Mouse (Mus musculus) lung, adult 2 months (tissue): Measurements from ENCODE around the gene Fras1.

Source experiments
- CTCF ChIP-seq: fragments of 200-500 bp; IDR thresholded peaks from 2 replicates; pipeline ENCODE4 v1.5.1; 2011; ENCODE audit warnings: mild to moderate bottlenecking, low read length, control low read depth; ENCODE audit not compliant: insufficient read depth
- POLR2A ChIP-seq: fragments of 200-500 bp; IDR thresholded peaks from 2 replicates; pipeline ENCODE4 v1.6.1; 2011; ENCODE audit warnings: low read depth, mild to moderate bottlenecking, control low read depth, low read length, borderline replicate concordance; ENCODE audit errors: extremely low read depth

DNA sequence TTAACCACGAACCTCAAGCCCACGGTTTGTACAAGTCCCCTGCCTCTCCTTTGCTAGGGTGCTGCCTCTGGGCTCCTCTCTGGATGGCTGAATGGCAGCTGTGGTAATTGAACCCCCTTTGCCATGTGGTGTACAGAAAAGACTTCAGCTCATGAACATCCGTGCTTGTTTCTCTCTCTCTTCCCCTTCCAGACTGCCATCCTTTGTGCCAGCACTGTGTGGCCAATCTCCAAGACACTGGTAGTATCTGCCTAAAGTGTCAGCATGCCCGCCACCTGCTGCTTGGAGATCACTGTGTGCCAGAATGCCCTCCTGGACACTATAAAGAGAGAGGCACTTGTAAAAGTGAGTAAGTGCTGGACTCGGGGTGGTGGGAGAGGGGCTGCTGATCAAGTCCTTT, 262.1 kb downstream of the Fras1 start:
- TF ChIP-seq CTCF (no peak), POLR2A (no peak)
